Mouse (Mus musculus): ENCODE results near the gene Wdpcp. TPM values are rescaled to one million over a fixed set of nuclear protein-coding genes. Genes with fewer than 3 reads are reported as not detected.

Gene Wdpcp
- total RNA-seq, 2 experiments from 2014 or later: 11.1 to 13.8 TPM

Small RNAs within 50 kb of the gene (microRNA-seq; reads per million reads assigned to microRNA genes)
- not detected for gene Gm22990

Other genes with a start within 250 kb of the Wdpcp start
- gene Ugp2, start 201.0 kb upstream of the Wdpcp start, total RNA-seq (2021): 10 to 100 TPM; 71.0 to 73.6 TPM
- gene Mdh1, start 132 bp downstream of the Wdpcp start, total RNA-seq (2021): 100 to 1,000 TPM; 816 to 889 TPM